Mouse (Mus musculus): ENCODE results near the gene Gm11032. TPM values are rescaled to one million over a fixed set of nuclear protein-coding genes. Genes with fewer than 3 reads are reported as not detected.

Gm11032 gene
- polyA plus RNA-seq (2015; fragmentation: Nextera tagmentation; extraction: Ambion mirVana), result not detected in 2 replicates

DNA sequence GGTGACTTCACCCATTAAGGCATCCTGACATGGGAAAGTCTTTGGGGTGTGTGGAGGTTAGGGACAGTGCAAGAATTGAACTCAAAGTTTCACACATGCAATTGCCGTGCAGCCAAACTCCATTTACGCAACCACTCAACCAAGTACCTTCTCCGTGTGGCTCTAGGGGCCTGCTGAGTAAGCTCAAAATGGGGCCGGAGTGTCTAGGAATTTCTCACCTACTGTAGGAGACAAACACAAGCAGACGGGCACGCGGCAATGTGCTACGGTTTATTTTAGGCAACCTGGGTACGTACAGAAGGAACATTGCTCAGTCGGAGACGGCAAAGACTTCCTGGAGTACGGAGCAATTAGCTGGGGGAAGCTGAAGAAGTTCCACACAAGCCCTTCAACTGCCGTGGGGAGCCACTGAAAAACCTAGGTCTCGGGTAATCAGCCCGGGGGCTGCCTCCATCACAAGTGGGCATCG, at the start of gene Gm11032:
Gm11032 (plus strand) TSS at position 51 of the 469 bp plus-strand sequence.

DNA sequence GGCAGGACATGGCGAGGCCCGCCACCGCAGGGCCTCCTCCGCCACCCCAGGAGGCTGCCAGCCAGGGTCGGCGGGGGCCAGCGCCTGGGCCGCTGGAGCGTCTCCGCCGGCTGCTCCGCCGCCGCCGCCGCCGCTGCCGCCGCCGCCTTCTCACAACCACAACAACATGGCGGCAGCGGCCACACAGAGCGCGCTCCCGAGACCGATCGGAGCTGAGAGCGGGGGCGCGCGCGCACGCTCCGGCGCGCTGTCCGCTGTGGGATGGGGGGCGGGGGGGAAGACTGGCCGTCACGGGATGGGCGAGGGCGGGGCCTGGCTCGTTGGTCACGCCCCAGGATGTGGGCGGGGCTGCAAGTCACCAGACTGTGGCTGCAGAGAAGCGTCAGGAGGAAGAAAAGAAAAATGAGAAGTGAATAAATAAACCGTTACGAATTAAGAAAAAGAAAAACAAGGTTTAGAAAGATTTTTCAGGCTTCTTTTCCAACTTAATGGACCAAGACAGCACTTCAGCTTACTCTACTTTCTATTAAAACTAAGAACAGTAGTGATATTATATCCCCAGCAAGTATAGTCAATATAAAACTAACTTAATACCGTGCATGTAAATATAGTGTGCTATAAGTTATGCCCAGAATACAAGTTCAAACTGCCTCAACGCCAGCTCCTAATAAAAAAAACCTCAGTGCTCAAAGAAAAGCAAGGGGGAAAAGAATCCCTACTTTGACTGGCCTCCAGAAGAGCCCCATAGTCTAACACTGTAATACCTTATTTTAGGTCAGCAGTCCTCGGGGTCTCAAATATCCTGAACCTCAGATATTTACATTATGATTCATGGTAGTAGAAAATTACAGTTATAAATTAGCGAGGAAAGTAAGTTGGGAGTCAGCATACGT, 25.0 kb upstream of the Gm11032 start, which contains the start of gene Mtmr3:
Mtmr3 (minus strand) TSS at position 256 of the 893 bp plus-strand sequence.

DNA sequence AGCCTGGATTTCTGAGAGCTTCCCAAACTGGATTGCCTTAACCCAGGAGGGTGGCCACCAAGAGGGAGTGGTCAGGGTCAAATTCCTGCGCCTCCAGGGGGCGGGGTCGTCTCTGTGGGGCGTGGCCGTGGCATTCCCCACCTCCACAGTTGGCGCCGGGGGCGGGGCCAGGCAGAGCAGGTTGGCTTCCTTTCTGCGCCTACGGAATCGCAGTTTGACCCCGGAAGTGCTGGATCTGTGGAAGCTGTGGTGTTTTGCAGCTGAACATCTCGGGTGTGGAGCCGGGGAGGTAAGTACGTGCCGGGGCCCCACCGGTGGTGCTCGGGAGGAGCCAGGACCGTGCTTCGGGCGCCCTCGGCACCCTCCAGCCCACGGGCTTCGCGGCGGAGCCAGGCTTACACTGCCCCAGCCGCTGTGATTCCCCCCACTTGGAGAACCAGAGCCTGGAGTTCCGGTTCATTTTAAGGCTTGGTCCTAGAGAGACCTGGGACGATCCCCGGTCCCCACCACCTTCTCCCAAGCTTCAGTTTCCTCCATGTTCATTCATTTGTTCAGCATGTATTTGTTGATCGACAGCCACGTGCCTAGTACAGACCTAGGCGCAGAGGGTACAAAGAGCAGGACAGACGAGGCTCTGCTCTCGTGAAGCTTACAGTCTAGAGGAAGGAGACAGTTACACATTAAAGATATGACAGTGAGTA, 17.8 kb downstream of the Gm11032 start, which contains the start of gene Ascc2:
Ascc2 (plus strand) TSS at position 214 of the 701 bp plus-strand sequence.

Other genes with a start within 250 kb of the Gm11032 start
- gene Hormad2, start 179.0 kb upstream of the Gm11032 start, polyA plus RNA-seq (2015; fragmentation: Nextera tagmentation; extraction: Ambion mirVana), result 0.18 TPM in 1 of 2 replicates, not detected in the other
- 19.9 and 22.5 TPM in 2 replicates for gene Mtmr3, start 25.2 kb upstream of the Gm11032 start, polyA plus RNA-seq (2015; fragmentation: Nextera tagmentation; extraction: Ambion mirVana)
- gene Ascc2, start 17.7 kb downstream of the Gm11032 start, polyA plus RNA-seq (2015; fragmentation: Nextera tagmentation; extraction: Ambion mirVana), result 15.1 and 16.0 TPM in 2 replicates
- 1,112 and 1,229 TPM in 2 replicates for gene Uqcr10, start 84.3 kb downstream of the Gm11032 start, polyA plus RNA-seq (2015; fragmentation: Nextera tagmentation; extraction: Ambion mirVana)
- 58.3 and 60.3 TPM in 2 replicates for gene Zmat5, start 84.6 kb downstream of the Gm11032 start, polyA plus RNA-seq (2015; fragmentation: Nextera tagmentation; extraction: Ambion mirVana)
- 12.4 and 13.4 TPM in 2 replicates for gene Cabp7, start 126.7 kb downstream of the Gm11032 start, polyA plus RNA-seq (2015; fragmentation: Nextera tagmentation; extraction: Ambion mirVana)
- gene Nf2, start 229.5 kb downstream of the Gm11032 start, polyA plus RNA-seq (2015; fragmentation: Nextera tagmentation; extraction: Ambion mirVana), result 43.5 and 44.8 TPM in 2 replicates